Mouse (Mus musculus): ENCODE measurements around the gene Farp1. TPM values are rescaled to one million over a fixed set of nuclear protein-coding genes. Genes with fewer than 3 reads are reported as not detected.

Farp1 gene
- polyA plus RNA-seq (2012; ENCODE audit: insufficient read depth, insufficient read length, missing spikeins) = 11.6 and 17.9 TPM in 2 replicates

DNA sequence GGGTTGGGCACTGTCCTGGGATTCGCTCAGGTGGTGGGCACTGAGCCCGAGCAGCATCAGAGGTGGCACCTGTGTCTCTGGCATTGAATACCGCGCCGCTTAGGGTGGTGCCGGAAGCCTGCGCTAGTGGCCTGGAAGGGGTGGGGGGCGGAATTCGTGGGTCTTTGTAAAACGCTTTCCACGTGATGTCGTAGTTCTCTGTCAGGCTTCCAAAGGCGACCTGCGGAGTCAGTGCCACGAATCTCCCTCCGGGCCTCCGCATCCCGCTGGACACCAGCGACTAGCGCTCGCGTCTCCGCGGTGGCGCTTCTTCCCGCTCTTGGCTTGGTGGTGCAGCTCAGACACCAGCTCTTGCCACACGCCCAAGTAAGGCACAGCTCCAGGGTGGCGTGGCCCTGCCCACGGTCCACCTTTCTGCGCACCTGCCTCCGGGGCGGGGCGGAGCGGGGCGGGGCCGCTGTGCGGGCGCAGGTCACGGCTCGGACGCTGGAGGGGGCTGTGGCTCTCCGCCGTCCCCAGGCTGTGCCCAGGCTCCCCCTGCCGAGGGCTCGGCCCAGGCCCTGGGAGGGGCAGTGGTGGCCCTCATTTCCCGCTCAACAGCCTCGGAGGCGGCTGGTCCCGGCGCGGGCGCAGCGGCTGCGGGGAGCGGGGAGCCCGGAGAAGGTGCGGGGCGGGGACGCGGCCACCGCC lies at the start of gene Farp1:
Gene Farp1 (plus strand): TSS at position 228 of the 690 bp plus-strand sequence.
- Histone ChIP-seq H3K4me1 (ENCODE audit: control insufficient read depth, insufficient read depth, insufficient read length, low read length) (no peaks in the 10 kb centered on the region; the same call in 1 of the 2 replicates), H3K4me3 (ENCODE audit: insufficient read depth, low read depth, low read length) (peak within 1 kb of the TSS; percentile 94), H3K27ac (replicated peaks; ENCODE audit: low read depth, low read length) (no peak within 1 kb of the TSS; the same call in 1 of the 2 replicates)

DNA sequence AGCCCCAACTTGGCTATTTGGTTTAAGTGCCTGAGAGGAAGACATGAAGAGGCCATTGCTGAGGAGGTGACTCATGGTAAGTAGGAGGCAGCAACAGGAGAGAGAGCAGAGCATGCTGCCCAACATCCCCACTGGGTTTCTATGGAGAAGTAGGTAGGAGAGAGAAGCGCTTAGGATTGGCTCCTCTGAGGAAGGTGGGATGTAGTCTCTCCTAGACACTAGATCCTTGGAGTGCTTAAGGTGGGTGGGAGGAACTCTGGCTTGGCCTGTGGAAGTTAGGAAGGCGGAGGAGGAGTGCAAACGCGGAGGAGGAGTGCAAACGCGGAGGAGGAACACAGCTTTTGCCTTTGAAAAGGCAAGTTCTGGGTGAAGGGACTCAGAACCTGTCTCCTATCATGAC lies 45.9 kb upstream of the Farp1 start:
- Histone ChIP-seq H3K4me3 (ENCODE audit: insufficient read depth, low read depth, low read length) (no peak overlapping the region), H3K27ac (replicated peaks; ENCODE audit: low read depth, low read length) (no peak overlapping the region), H3K4me1 (ENCODE audit: control insufficient read depth, insufficient read depth, insufficient read length, low read length) (no peaks in the 10 kb centered on the region)

GRCm38 (mm10) chr14:120997686-120998085 lies 37.3 kb upstream of the Farp1 start:
- H3K4me3 ChIP-seq (ENCODE audit: insufficient read depth, low read depth, low read length) = no peak overlapping the region
- H3K27ac ChIP-seq (replicated peaks; ENCODE audit: low read depth, low read length) = no peak overlapping the region
- H3K4me1 ChIP-seq (ENCODE audit: control insufficient read depth, insufficient read depth, insufficient read length, low read length) = no peaks in the 10 kb centered on the region

- Histone ChIP-seq H3K27ac (replicated peaks; ENCODE audit: low read depth, low read length) (no peak overlapping the region), H3K4me1 (ENCODE audit: control insufficient read depth, insufficient read depth, insufficient read length, low read length) (no peaks in the 10 kb centered on the region), H3K4me3 (ENCODE audit: insufficient read depth, low read depth, low read length) (no peak overlapping the region)
These were observed 34.2 kb upstream of the Farp1 start for GRCm38 (mm10) chr14:121000561-121001340.

DNA sequence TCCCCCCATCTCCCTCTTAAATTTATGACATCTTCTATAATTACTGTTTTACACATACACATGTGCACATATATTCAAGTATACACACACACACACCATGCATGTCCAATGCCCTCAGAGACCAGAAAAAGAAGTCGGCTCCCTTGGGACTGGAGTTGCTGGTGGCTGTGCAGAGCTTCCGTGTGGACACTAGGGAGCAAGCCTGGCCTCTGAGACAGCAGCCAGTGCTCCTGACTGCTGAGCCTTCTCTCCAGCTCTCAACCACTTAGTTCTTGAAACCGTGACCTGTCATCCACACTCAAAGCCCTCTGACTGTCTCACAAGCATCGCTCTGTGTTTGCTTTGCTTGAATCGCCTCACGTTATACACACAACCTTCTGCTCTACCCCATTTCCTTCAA lies 29.4 kb upstream of the Farp1 start:
- Histone ChIP-seq H3K4me1 (ENCODE audit: control insufficient read depth, insufficient read depth, insufficient read length, low read length) (no peaks in the 10 kb centered on the region), H3K27ac (replicated peaks; ENCODE audit: low read depth, low read length) (no peak overlapping the region), H3K4me3 (ENCODE audit: insufficient read depth, low read depth, low read length) (no peak overlapping the region)

- H3K27ac ChIP-seq (replicated peaks; ENCODE audit: low read depth, low read length) = no peak overlapping the region
- no peaks in the 10 kb centered on the region for H3K4me1 ChIP-seq (ENCODE audit: control insufficient read depth, insufficient read depth, insufficient read length, low read length)
- H3K4me3 ChIP-seq (ENCODE audit: insufficient read depth, low read depth, low read length) = no peak overlapping the region
These were observed 29.0 kb upstream of the Farp1 start for GRCm38 (mm10) chr14:121006021-121006420.

- Histone ChIP-seq H3K4me3 (ENCODE audit: insufficient read depth, low read depth, low read length) (no peak overlapping the region), H3K27ac (replicated peaks; ENCODE audit: low read depth, low read length) (no peak overlapping the region), H3K4me1 (ENCODE audit: control insufficient read depth, insufficient read depth, insufficient read length, low read length) (no peaks in the 10 kb centered on the region)
These were observed 19.8 kb upstream of the Farp1 start for GRCm38 (mm10) chr14:121015114-121015690.

- Histone ChIP-seq H3K27ac (replicated peaks; ENCODE audit: low read depth, low read length) (no peak overlapping the region), H3K4me3 (ENCODE audit: insufficient read depth, low read depth, low read length) (no peak overlapping the region), H3K4me1 (ENCODE audit: control insufficient read depth, insufficient read depth, insufficient read length, low read length) (no peaks in the 10 kb centered on the region)
These were observed 12.6 kb upstream of the Farp1 start for GRCm38 (mm10) chr14:121022403-121022802.

DNA sequence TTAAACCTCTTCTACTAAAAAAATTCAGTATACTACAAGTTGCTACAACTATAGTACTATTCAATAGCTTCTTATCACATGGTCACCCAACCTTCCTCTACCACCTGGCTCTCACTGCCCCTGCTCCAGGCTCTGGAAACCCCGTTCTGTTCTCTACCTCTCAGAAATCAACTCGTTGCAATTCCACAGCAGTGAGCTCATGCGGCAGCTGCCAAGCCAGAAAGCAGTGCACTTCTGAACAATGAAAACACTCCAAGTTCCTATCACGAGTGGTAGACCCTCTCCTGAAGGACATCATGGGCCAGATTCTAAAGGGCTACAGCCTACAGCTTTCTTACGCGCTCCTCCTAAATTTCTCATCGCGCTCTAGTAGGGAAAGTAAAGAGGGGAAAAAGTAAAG lies 9.6 kb upstream of the Farp1 start:
- no peaks in the 10 kb centered on the region for H3K4me1 ChIP-seq (ENCODE audit: control insufficient read depth, insufficient read depth, insufficient read length, low read length)
- H3K4me3 ChIP-seq (ENCODE audit: insufficient read depth, low read depth, low read length) = no peak overlapping the region
- no peak overlapping the region for H3K27ac ChIP-seq (replicated peaks; ENCODE audit: low read depth, low read length)

GRCm38 (mm10) chr14:121031396-121031795 lies 3.6 kb upstream of the Farp1 start:
- no peak overlapping the region for H3K27ac ChIP-seq (replicated peaks; ENCODE audit: low read depth, low read length)
- no peaks in the 10 kb centered on the region; the same call in 1 of the 2 replicates for H3K4me1 ChIP-seq (ENCODE audit: control insufficient read depth, insufficient read depth, insufficient read length, low read length)
- H3K4me3 ChIP-seq (ENCODE audit: insufficient read depth, low read depth, low read length) = no peak overlapping the region

DNA sequence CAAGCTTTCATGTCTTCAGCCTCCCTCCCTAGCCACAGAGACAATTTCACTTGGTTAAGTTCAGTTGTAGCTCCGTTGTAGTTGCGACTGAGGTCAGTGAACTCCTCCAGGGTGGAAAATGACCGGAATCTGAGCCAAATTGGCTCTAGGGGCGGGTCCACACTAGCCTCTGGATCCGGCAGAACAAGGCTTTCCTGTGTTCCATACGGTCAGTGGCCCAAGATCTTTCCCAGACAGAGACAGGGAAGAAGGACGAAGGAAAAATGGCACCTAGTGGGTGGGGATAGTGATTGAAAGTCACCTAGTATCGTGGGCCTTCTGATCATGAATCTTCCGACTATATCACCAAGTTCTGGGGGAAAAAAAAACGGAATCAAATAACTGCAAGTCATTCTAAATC lies 475 bp upstream of the Farp1 start:
- H3K4me3 ChIP-seq (ENCODE audit: insufficient read depth, low read depth, low read length) = peak overlapping the region; percentile 94
- no peak overlapping the region for H3K27ac ChIP-seq (replicated peaks; ENCODE audit: low read depth, low read length)
- H3K4me1 ChIP-seq (ENCODE audit: control insufficient read depth, insufficient read depth, insufficient read length, low read length) = no peaks in the 10 kb centered on the region; the same call in 1 of the 2 replicates

GRCm38 (mm10) chr14:121035663-121036473 lies 868 bp downstream of the Farp1 start:
- Histone ChIP-seq H3K4me3 (ENCODE audit: insufficient read depth, low read depth, low read length) (peak overlapping the region; percentile 94), H3K27ac (replicated peaks; ENCODE audit: low read depth, low read length) (no peak overlapping the region; the same call in 1 of the 2 replicates), H3K4me1 (ENCODE audit: control insufficient read depth, insufficient read depth, insufficient read length, low read length) (no peaks in the 10 kb centered on the region; the same call in 1 of the 2 replicates)

DNA sequence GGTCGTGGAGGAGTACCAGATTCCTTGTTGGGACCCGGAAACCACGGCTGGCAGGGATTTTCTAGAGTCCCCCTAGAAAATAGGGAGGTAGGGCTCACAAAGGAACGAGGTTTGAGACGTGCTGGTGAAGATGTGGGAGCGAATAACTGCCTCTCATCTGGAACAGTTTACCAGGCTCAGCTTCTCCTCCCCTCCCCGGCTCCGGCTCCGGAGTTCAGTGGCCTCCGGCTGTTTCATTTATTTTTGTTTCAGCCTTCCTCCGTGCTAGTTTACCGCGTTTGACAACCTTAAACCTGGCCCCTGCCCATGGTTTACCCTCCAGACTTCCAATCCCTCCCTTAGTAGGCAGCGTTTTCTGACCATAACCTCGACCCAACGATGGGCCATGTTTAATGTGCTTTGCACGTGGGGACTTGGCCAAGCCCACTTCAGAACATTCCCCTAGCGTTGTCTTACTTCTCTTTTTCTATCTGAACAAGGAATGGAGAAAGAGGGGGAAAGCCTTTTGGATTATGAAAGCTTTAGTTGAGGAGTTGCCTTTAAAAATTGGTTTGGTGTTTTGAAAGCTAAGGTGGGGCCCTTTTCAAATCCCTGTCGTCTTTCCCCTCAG lies 1.7 kb downstream of the Farp1 start:
- no peak overlapping the region for H3K27ac ChIP-seq (replicated peaks; ENCODE audit: low read depth, low read length)
- peak overlapping the region; percentile 94 for H3K4me3 ChIP-seq (ENCODE audit: insufficient read depth, low read depth, low read length)
- H3K4me1 ChIP-seq (ENCODE audit: control insufficient read depth, insufficient read depth, insufficient read length, low read length) = no peaks in the 10 kb centered on the region; the same call in 1 of the 2 replicates

DNA sequence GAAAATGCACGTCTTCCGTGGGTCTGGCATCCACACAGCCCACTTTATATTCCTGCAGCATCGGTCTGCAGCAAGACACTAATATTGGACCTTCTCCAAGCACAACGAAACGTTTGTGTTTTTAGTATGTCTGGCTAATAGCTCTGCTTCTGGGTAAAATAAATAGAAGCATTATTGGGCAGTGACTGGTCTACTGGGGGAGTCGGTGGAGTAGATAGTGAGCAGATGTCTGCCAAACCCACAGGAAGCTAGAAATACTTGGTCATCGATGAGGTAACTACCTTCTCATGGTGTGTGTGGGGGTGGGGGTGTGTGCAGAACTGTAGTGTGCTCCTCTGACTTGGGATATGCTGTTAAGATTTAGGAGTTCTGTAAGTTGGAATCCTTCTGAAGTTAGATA lies 2.3 kb downstream of the Farp1 start:
- H3K27ac ChIP-seq (replicated peaks; ENCODE audit: low read depth, low read length) = no peak overlapping the region
- no peaks in the 10 kb centered on the region; the same call in 1 of the 2 replicates for H3K4me1 ChIP-seq (ENCODE audit: control insufficient read depth, insufficient read depth, insufficient read length, low read length)
- peak overlapping the region; percentile 94 for H3K4me3 ChIP-seq (ENCODE audit: insufficient read depth, low read depth, low read length)
